Mouse (Mus musculus): Measurements from ENCODE around the gene Phf1. TPM values are rescaled to one million over a fixed set of nuclear protein-coding genes. Genes with fewer than 3 reads are reported as not detected.
"Not testable (repeated sequence)": the region's sequence is repeated elsewhere in the genome, so short reads cannot be mapped to it uniquely, and the experiment has no call there.

Phf1 gene
- total RNA-seq, 2 experiments from 2014 or later, result 33.8 to 39.5 TPM

- peak within 1 kb of the TSS; percentile 90 for H3K27ac ChIP-seq
- TF ChIP-seq CTCF (IDR thresholded peaks at IDR 0.05), result no peak
- peak within 1 kb of the TSS; percentile 89 for H3K4me3 ChIP-seq
- peak; percentile 96 for DNase-seq (ENCODE audit: extremely low spot score in 1 of 2, low spot score in 2 of 2)
- intact Hi-C loops (cut with DNase I), result loop anchor here (1.0 to 2.0 kb wide), 2 partner anchors 40 to 48 kb away; partner anchors contain the start of gene Phf1
Observed at GRCm38 (mm10) chr17:26972703-26973574, 40.1 kb downstream of the Phf1 start, which contains the start of gene Zbtb9. Gene Zbtb9 (plus strand): TSS chr17:26973167.

GRCm38 (mm10) chr17:26974547-26974946 lies 41.7 kb downstream of the Phf1 start:
- intact Hi-C loops (cut with DNase I), result no loop called here
- Histone ChIP-seq H3K27ac (no peak overlapping the region), H3K4me3 (no peak overlapping the region)
- DNase-seq (ENCODE audit: extremely low spot score in 1 of 2, low spot score in 2 of 2), result no peak
- no peak for TF ChIP-seq CTCF (IDR thresholded peaks at IDR 0.05)

- TF ChIP-seq CTCF (IDR thresholded peaks at IDR 0.05), result peak; percentile 29
- intact Hi-C loops (cut with DNase I), result no loop called here
- no peak for DNase-seq (ENCODE audit: extremely low spot score in 1 of 2, low spot score in 2 of 2)
- no peak overlapping the region for H3K4me3 ChIP-seq
- H3K27ac ChIP-seq, result no peak overlapping the region
Observed at GRCm38 (mm10) chr17:26975415-26975814, 42.6 kb downstream of the Phf1 start.

GRCm38 (mm10) chr17:26977354-26977753 lies 44.5 kb downstream of the Phf1 start:
- H3K27ac ChIP-seq; H3K4me3 ChIP-seq; intact Hi-C loops (cut with DNase I); DNase-seq (ENCODE audit: extremely low spot score in 1 of 2, low spot score in 2 of 2): not testable (repeated sequence)

GRCm38 (mm10) chr17:26979426-26979825 lies 46.6 kb downstream of the Phf1 start:
- Histone ChIP-seq H3K4me3 (no peak overlapping the region), H3K27ac (no peak overlapping the region)
- intact Hi-C loops (cut with DNase I), result no loop called here
- no peak for TF ChIP-seq CTCF (IDR thresholded peaks at IDR 0.05)
- no peak for DNase-seq (ENCODE audit: extremely low spot score in 1 of 2, low spot score in 2 of 2)

- intact Hi-C loops (cut with DNase I), result no loop called here
- peak overlapping the region; percentile 64; the same call in 1 of the 2 replicates for H3K27ac ChIP-seq
- TF ChIP-seq CTCF (IDR thresholded peaks at IDR 0.05), result no peak
- no peak for DNase-seq (ENCODE audit: extremely low spot score in 1 of 2, low spot score in 2 of 2)
- no peak overlapping the region for H3K4me3 ChIP-seq
Observed at GRCm38 (mm10) chr17:26981050-26981449, 48.2 kb downstream of the Phf1 start.

- no peak for DNase-seq (ENCODE audit: extremely low spot score in 1 of 2, low spot score in 2 of 2)
- no peak overlapping the region for H3K27ac ChIP-seq
- intact Hi-C loops (cut with DNase I), result no loop called here
- no peak overlapping the region for H3K4me3 ChIP-seq
- no peak for TF ChIP-seq CTCF (IDR thresholded peaks at IDR 0.05)
Observed at GRCm38 (mm10) chr17:26983382-26983781, 50.5 kb downstream of the Phf1 start.

- DNase-seq (ENCODE audit: extremely low spot score in 1 of 2, low spot score in 2 of 2), result no peak
- TF ChIP-seq CTCF (IDR thresholded peaks at IDR 0.05), result no peak
- intact Hi-C loops (cut with DNase I), result no loop called here
- H3K27ac ChIP-seq, result no peak overlapping the region
- no peak overlapping the region for H3K4me3 ChIP-seq
Observed at GRCm38 (mm10) chr17:26985503-26986179, 52.8 kb downstream of the Phf1 start.

Small RNA genes lying within 50 kb of the gene (microRNA-seq; reads per million reads assigned to microRNA genes)
- gene Gm27775 (0 reads per million in 2 experiments), gene Mir3083 (20.2 to 25.8 reads per million in 2 experiments), gene Mir6968 (4.5 to 6.8 reads per million in 2 experiments)

Other genes starting within 250 kb of the Phf1 start
- gene Crebrf, start 217.4 kb upstream of the Phf1 start, total RNA-seq (2021), result 100 to 1,000 TPM; 150 TPM
- gene Bnip1, start 152.0 kb upstream of the Phf1 start, total RNA-seq (2021), result 10 to 100 TPM; 32.6 to 34.6 TPM
- gene Nkx2-5, start 88.0 kb upstream of the Phf1 start, total RNA-seq (2021), result not detected
- 1 to 10 TPM; 3.3 to 4.6 TPM for gene Kifc5b, start 16.0 kb upstream of the Phf1 start, total RNA-seq (2021)
- 100 to 1,000 TPM; 103 to 110 TPM for gene Cuta, start 6.5 kb downstream of the Phf1 start, total RNA-seq (2021)
- 100 to 1,000 TPM; 452 to 471 TPM for gene Syngap1, start 8.2 kb downstream of the Phf1 start, total RNA-seq (2021)
- gene Zbtb9, start 40.1 kb downstream of the Phf1 start, total RNA-seq (2021), result 10 to 100 TPM; 16.3 to 18.3 TPM
- 10 to 100 TPM; 13.0 to 14.0 TPM for gene Bak1, start 96.0 kb downstream of the Phf1 start, total RNA-seq (2021)
- gene Itpr3, start 124.3 kb downstream of the Phf1 start, total RNA-seq (2021), result 1 to 10 TPM; 2.2 to 3.3 TPM
- 100 to 1,000 TPM; 215 to 245 TPM for gene Uqcc2, start 200.9 kb downstream of the Phf1 start, total RNA-seq (2021)
- gene Ip6k3, start 234.7 kb downstream of the Phf1 start, total RNA-seq (2021), result under 1 TPM; 0.38 to 0.47 TPM

All from left cerebral cortex, adult 2 months (tissue).